Mouse (Mus musculus) megakaryocyte, embryonic 14.5 days (primary cell): ENCODE measurements around the gene Pdgfb.

ENCODE experiments used
- FLI1 ChIP-seq: IDR thresholded peaks from 2 replicates; pipeline ENCODE4 v1.6.1; 2012; ENCODE audit warnings: low read length, inconsistent platforms, mixed read lengths
- GATA1 ChIP-seq: IDR thresholded peaks from 3 replicates; pipeline ENCODE4 v1.6.1; 2012; ENCODE audit warnings: mixed read lengths, low read length, inconsistent platforms, borderline replicate concordance

DNA sequence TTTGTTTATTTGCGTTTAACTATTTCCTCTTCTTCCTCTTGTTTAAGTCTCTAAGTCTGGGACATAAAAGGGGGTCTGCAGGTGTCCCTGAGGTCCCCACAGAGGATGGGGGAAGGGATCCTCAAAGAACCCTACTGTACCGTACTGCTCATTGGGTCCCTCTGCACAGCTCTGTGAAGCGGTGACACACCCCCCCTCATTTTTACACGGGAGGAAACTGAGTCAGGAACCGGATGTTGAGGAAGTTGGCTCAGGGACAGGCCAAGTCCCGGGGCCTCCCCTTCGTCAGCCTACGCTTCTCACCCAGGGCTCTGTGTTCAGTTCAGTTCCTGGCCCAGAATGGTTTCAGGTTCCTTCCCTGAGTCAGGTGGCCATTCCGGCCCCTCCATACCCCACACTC, 37.0 kb upstream of the Pdgfb start:
- TF ChIP-seq GATA1 (no peak), FLI1 (no peak)
